Mouse (Mus musculus) neutrophil, adult 65 days (primary cell): ENCODE measurements around the gene Vmn2r104. TPM values are rescaled to one million over a fixed set of nuclear protein-coding genes. Genes with fewer than 3 reads are reported as not detected.

Experiments
- total RNA-seq: library from RNA; stranded (reverse); gene quantifications from 2 replicates; pipeline ENCODE4 v1.2.4, GENCODE M21; 2023

The Vmn2r104 gene
- total RNA-seq: not detected in 2 replicates

DNA sequence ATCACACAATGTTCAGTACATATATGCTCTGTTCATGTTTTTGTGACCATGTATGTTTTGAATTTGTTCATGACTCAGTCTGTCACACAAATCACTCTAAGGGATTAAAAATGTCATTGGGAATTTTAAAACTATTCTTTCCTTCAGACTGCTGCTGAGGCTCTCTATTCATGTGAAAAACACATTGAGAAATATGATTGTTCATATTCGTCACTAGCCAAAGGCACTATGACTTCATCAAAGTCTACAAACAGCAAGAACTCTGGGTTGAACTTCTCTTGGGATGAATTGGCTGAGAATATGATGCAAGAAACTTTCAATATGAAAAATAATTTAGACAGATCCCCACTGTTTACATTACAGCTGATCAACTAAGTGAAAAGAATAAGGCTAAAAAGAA lies at the start of gene Vmn2r104:
Gene Vmn2r104, minus strand, starts transcription at position 101 of the 400 bp plus-strand sequence.

Other genes starting within 250 kb of the Vmn2r104 start
- gene Fpr-rs7, start 65.9 kb upstream of the Vmn2r104 start, total RNA-seq: not detected in 2 replicates
- not detected in 2 replicates for gene Fpr-rs6, start 134.8 kb upstream of the Vmn2r104 start, total RNA-seq
- not detected in 2 replicates for gene Vmn2r105, start 186.7 kb upstream of the Vmn2r104 start, total RNA-seq
- not detected in 2 replicates for gene Vmn2r106, start 237.2 kb upstream of the Vmn2r104 start, total RNA-seq